Mouse (Mus musculus) stomach, postnatal 0 days (tissue): Measurements from ENCODE around the gene Kif22.

Experiments used
- CTCF ChIP-seq: IDR thresholded peaks from 2 replicates; pipeline ENCODE4 v1.5.1; 2016; ENCODE audit warnings: antibody characterized with exemption, low read depth, mild to moderate bottlenecking, moderate library complexity
- EP300 ChIP-seq: optimal IDR thresholded peaks from 2 replicates; pipeline ENCODE3; 2016; ENCODE audit warnings: antibody characterized with exemption

- TF ChIP-seq CTCF = no peak
- no peak for TF ChIP-seq EP300
Measured at GRCm38 (mm10) chr7:126999568-126999967, 42.7 kb downstream of the Kif22 start.
